Mouse (Mus musculus): ENCODE data around the gene Zfp819.

GRCm38 (mm10) chr7:43637118-43637517 is 30.1 kb downstream of the Zfp819 start:
- no peak for TF ChIP-seq CTCF (IDR thresholded peaks at IDR 0.05)
- TF ChIP-seq EP300 (IDR thresholded peaks at IDR 0.05; ENCODE audit: insufficient read depth, low read depth, low read length), result no peak
